Mouse (Mus musculus) limb, embryonic 10.5 days (tissue): ENCODE measurements around the gene Gm42742. TPM values are rescaled to one million over a fixed set of nuclear protein-coding genes. Genes with fewer than 3 reads are reported as not detected.

Source experiments
- DNase-seq: peaks from one replicate; pipeline ENCODE4 v3.0.0-alpha.2; 2017; ENCODE audit warnings: low spot score
- H3K27ac ChIP-seq: fragments of 300-500 bp; sonication (generic); 2 replicates; pipeline ENCODE4 v1.5.1; 2016; ENCODE audit warnings: mild to moderate bottlenecking
- H3K27me3 ChIP-seq: fragments of 300-500 bp; sonication (generic); 2 replicates; pipeline ENCODE4 v1.6.1; 2016; ENCODE audit warnings: low read depth, mild to moderate bottlenecking; ENCODE audit not compliant: poor library complexity, severe bottlenecking
- H3K36me3 ChIP-seq: fragments of 300-500 bp; sonication (generic); 2 replicates; pipeline ENCODE4 v1.6.1; 2016; ENCODE audit warnings: mild to moderate bottlenecking, moderate library complexity
- H3K4me1 ChIP-seq: fragments of 300-500 bp; sonication (generic); 2 replicates; pipeline ENCODE4 v1.6.1; 2016
- H3K4me3 ChIP-seq: fragments of 300-500 bp; sonication (generic); 2 replicates; pipeline ENCODE4 v1.5.1; 2016; ENCODE audit warnings: mild to moderate bottlenecking, moderate library complexity
- H3K9me3 ChIP-seq: fragments of 300-500 bp; sonication (generic); replicated peaks from 2 replicates; pipeline ENCODE4 v1.6.1; 2016; ENCODE audit warnings: mild to moderate bottlenecking
- WGBS: fragments of 180-500 bp; shearing (Covaris S2); methylation state at CpG from one replicate; pipeline ENCODE4 v1.1.7; 2016; 5-methylcytosine and 5-hydroxymethylcytosine counted together
- polyA plus RNA-seq: library from polyadenylated mRNA; unstranded; fragments of >200 nt; fragmentation: Nextera tagmentation; extraction: Ambion mirVana; gene quantifications from 2 replicates; pipeline ENCODE4 v1.2.1, GENCODE M21; 2016

The Gm42742 gene
- polyA plus RNA-seq, 1 experiment from 2014 or later: 44.7 TPM

GRCm38 (mm10) chr7:127016971-127017949 is 3.6 kb downstream of the Gm42742 start, which contains the start of gene Pagr1a:
Gene Pagr1a (minus strand): TSS chr7:127017352.
- peak within 1 kb of the TSS; percentile 98 for H3K27ac ChIP-seq
- peak within 1 kb of the TSS; percentile 87 for H3K4me3 ChIP-seq
- DNase-seq: peak; percentile 97
- no peaks in the 10 kb centered on the region for H3K27me3 ChIP-seq
- H3K4me1 ChIP-seq: peaks cover 71% of the 10 kb centered on the region
- 5% methylated on average over 39 of the region's 39 CpGs for WGBS
- peaks cover 45% of the 10 kb centered on the region for H3K36me3 ChIP-seq
- no peaks in the 10 kb centered on the region for H3K9me3 ChIP-seq

GRCm38 (mm10) chr7:127016486-127016938 is 4.4 kb downstream of the Gm42742 start:
- Histone ChIP-seq H3K4me3 (peak overlapping the region; percentile 87), H3K27me3 (no peaks in the 10 kb centered on the region), H3K9me3 (no peaks in the 10 kb centered on the region), H3K4me1 (peaks cover 64% of the 10 kb centered on the region), H3K36me3 (peaks cover 44% of the 10 kb centered on the region), H3K27ac (peak overlapping the region; percentile 98)
- WGBS: under 1% methylated on average over 22 of the region's 22 CpGs
- DNase-seq: peak; percentile 72

- Histone ChIP-seq H3K9me3 (no peaks in the 10 kb centered on the region), H3K4me3 (peak within 1 kb of the TSS; percentile 87), H3K27ac (peak within 1 kb of the TSS; percentile 98), H3K36me3 (peaks cover 45% of the 10 kb centered on the region), H3K27me3 (no peaks in the 10 kb centered on the region), H3K4me1 (peaks cover 61% of the 10 kb centered on the region)
- no peak for DNase-seq
Observed at GRCm38 (mm10) chr7:127016481-127016485, 4.6 kb downstream of the Gm42742 start, which contains the start of gene Pagr1b. Gene Pagr1b (minus strand): TSS chr7:127016484.

- Histone ChIP-seq H3K9me3 (no peaks in the 10 kb centered on the region), H3K27me3 (no peaks in the 10 kb centered on the region), H3K27ac (peak overlapping the region; percentile 98), H3K4me3 (peak overlapping the region; percentile 87), H3K36me3 (peaks cover 47% of the 10 kb centered on the region), H3K4me1 (peaks cover 59% of the 10 kb centered on the region)
- WGBS: 4% methylated on average over 10 of the region's 10 CpGs
- DNase-seq: no peak
Observed at GRCm38 (mm10) chr7:127016081-127016480, 4.8 kb downstream of the Gm42742 start.

- Histone ChIP-seq H3K4me1 (peaks cover 48% of the 10 kb centered on the region), H3K9me3 (no peaks in the 10 kb centered on the region), H3K27ac (peak overlapping the region; percentile 98; the same call in 1 of the 2 replicates), H3K4me3 (peak overlapping the region; percentile 87), H3K27me3 (no peaks in the 10 kb centered on the region), H3K36me3 (peaks cover 48% of the 10 kb centered on the region)
- WGBS: 92% methylated on average over 12 of the region's 12 CpGs
- DNase-seq: no peak
Observed at GRCm38 (mm10) chr7:127014993-127015392, 5.9 kb downstream of the Gm42742 start.

- no peaks in the 10 kb centered on the region for H3K9me3 ChIP-seq
- peaks cover 48% of the 10 kb centered on the region for H3K36me3 ChIP-seq
- DNase-seq: peak; percentile 54
- H3K4me3 ChIP-seq: peak within 1 kb of the TSS; percentile 87
- peak within 1 kb of the TSS; percentile 98 for H3K27ac ChIP-seq
- H3K4me1 ChIP-seq: peaks cover 42% of the 10 kb centered on the region
- H3K27me3 ChIP-seq: no peaks in the 10 kb centered on the region
- WGBS: 50% methylated on average over 11 of the region's 11 CpGs
Observed at GRCm38 (mm10) chr7:127014320-127014719, 6.6 kb downstream of the Gm42742 start, which contains the start of gene Mvp. Gene Mvp (minus strand): TSS chr7:127014621.

GRCm38 (mm10) chr7:127013385-127013784 is 7.5 kb downstream of the Gm42742 start:
- no peak overlapping the region for H3K27ac ChIP-seq
- H3K9me3 ChIP-seq: no peaks in the 10 kb centered on the region
- H3K27me3 ChIP-seq: no peaks in the 10 kb centered on the region
- H3K36me3 ChIP-seq: peaks cover 48% of the 10 kb centered on the region
- H3K4me3 ChIP-seq: no peak overlapping the region
- no peak for DNase-seq
- H3K4me1 ChIP-seq: peaks cover 32% of the 10 kb centered on the region
- WGBS: 89% methylated on average over 6 of the region's 6 CpGs

GRCm38 (mm10) chr7:127012845-127013244 is 8.1 kb downstream of the Gm42742 start:
- Histone ChIP-seq H3K36me3 (peaks cover 48% of the 10 kb centered on the region), H3K4me3 (no peak overlapping the region), H3K27me3 (no peaks in the 10 kb centered on the region), H3K9me3 (no peaks in the 10 kb centered on the region), H3K4me1 (peaks cover 27% of the 10 kb centered on the region), H3K27ac (no peak overlapping the region)
- WGBS: 93% methylated on average over 10 of the region's 10 CpGs
- DNase-seq: no peak

GRCm38 (mm10) chr7:127012374-127012773 is 8.5 kb downstream of the Gm42742 start:
- Histone ChIP-seq H3K27ac (no peak overlapping the region), H3K27me3 (no peaks in the 10 kb centered on the region), H3K4me3 (no peak overlapping the region), H3K36me3 (peaks cover 48% of the 10 kb centered on the region), H3K9me3 (no peaks in the 10 kb centered on the region), H3K4me1 (peaks cover 24% of the 10 kb centered on the region)
- 89% methylated on average over 6 of the region's 6 CpGs for WGBS
- no peak for DNase-seq

GRCm38 (mm10) chr7:127011717-127012116 is 9.2 kb downstream of the Gm42742 start:
- no peak overlapping the region for H3K4me3 ChIP-seq
- peaks cover 48% of the 10 kb centered on the region for H3K36me3 ChIP-seq
- no peaks in the 10 kb centered on the region for H3K9me3 ChIP-seq
- peaks cover 24% of the 10 kb centered on the region for H3K4me1 ChIP-seq
- 68% methylated on average over 2 of the region's 2 CpGs for WGBS
- no peak for DNase-seq
- H3K27me3 ChIP-seq: no peaks in the 10 kb centered on the region
- H3K27ac ChIP-seq: no peak overlapping the region

GRCm38 (mm10) chr7:127011051-127011450 is 9.8 kb downstream of the Gm42742 start:
- Histone ChIP-seq H3K27ac (no peak overlapping the region), H3K27me3 (no peaks in the 10 kb centered on the region), H3K9me3 (no peaks in the 10 kb centered on the region), H3K4me3 (no peak overlapping the region), H3K4me1 (peaks cover 22% of the 10 kb centered on the region), H3K36me3 (peaks cover 48% of the 10 kb centered on the region)
- DNase-seq: no peak
- 90% methylated on average over 2 of the region's 2 CpGs for whole genome bisulfite sequencing

- H3K4me3 ChIP-seq: no peak overlapping the region
- peaks cover 34% of the 10 kb centered on the region for H3K36me3 ChIP-seq
- H3K4me1 ChIP-seq: peaks cover 7% of the 10 kb centered on the region
- no peak for DNase-seq
- no peaks in the 10 kb centered on the region for H3K27me3 ChIP-seq
- 0 out of 2 replicates have a peak overlapping the region, but pooled peaks have one; percentile 64 for H3K27ac ChIP-seq
- 88% methylated on average over 17 of the region's 17 CpGs for WGBS
- no peaks in the 10 kb centered on the region for H3K9me3 ChIP-seq
Observed at GRCm38 (mm10) chr7:127009307-127010085, 11.4 kb downstream of the Gm42742 start.
